Mouse (Mus musculus) lung, embryonic 14.5 days (tissue): Measurements from ENCODE around the gene Ghrhr. TPM values are rescaled to one million over a fixed set of nuclear protein-coding genes. Genes with fewer than 3 reads are reported as not detected.

Experiments used
- ATAC-seq: fragments of 200-750 bp; cut with Nextera tagmentation; 2 replicates; pipeline ENCODE4 v1.8.0; 2017; ENCODE audit warnings: mild to moderate bottlenecking, moderate TSS enrichment, moderate library complexity; ENCODE audit not compliant: insufficient read depth
- DNase-seq: peaks from one replicate; pipeline ENCODE4 v3.0.0-alpha.2; 2015
- H3K27ac ChIP-seq: fragments of 300-500 bp; sonication (generic); 2 replicates; pipeline ENCODE4 v1.5.1; 2014; ENCODE audit warnings: low read depth, mild to moderate bottlenecking, moderate library complexity
- H3K27me3 ChIP-seq: fragments of 300-500 bp; sonication (generic); 2 replicates; pipeline ENCODE4 v1.6.1; 2014; ENCODE audit warnings: low read length, control low read depth; ENCODE audit not compliant: insufficient read depth
- H3K36me3 ChIP-seq: fragments of 300-500 bp; sonication (generic); 2 replicates; pipeline ENCODE4 v1.6.1; 2014; ENCODE audit warnings: control low read depth; ENCODE audit not compliant: insufficient read depth
- H3K4me1 ChIP-seq: fragments of 300-500 bp; sonication (generic); 2 replicates; pipeline ENCODE4 v1.6.1; 2014; ENCODE audit warnings: antibody characterized with exemption, control low read depth; ENCODE audit not compliant: insufficient read depth
- H3K4me2 ChIP-seq: fragments of 300-500 bp; sonication (generic); 2 replicates; pipeline ENCODE4 v1.6.1; 2014; ENCODE audit warnings: mild to moderate bottlenecking
- H3K4me3 ChIP-seq: fragments of 300-500 bp; sonication (generic); 2 replicates; pipeline ENCODE4 v1.5.1; 2014; ENCODE audit warnings: low read depth, low read length
- H3K9ac ChIP-seq: fragments of 300-500 bp; sonication (generic); 2 replicates; pipeline ENCODE4 v1.6.1; 2014
- H3K9me3 ChIP-seq: fragments of 300-500 bp; sonication (generic); 2 replicates; pipeline ENCODE4 v1.6.1; 2016; ENCODE audit warnings: low read depth, low read length, control low read depth
- CTCF ChIP-seq: IDR thresholded peaks from 2 replicates; pipeline ENCODE4 v1.5.1; 2016; ENCODE audit warnings: antibody characterized with exemption, low read depth
- WGBS: fragments of 180-500 bp; shearing (Covaris S2); extraction: QIAGEN DNeasy Blood & Tissue Kit; methylation state at CpG from one replicate; pipeline ENCODE4 v1.1.7; 2014; 5-methylcytosine and 5-hydroxymethylcytosine counted together
- polyA plus RNA-seq: library from polyadenylated mRNA; unstranded; fragments of >200 nt; fragmentation: Nextera tagmentation; extraction: Ambion mirVana; gene quantifications from 2 replicates; pipeline ENCODE4 v1.2.1, GENCODE M21; 2014

Ghrhr gene
- polyA plus RNA-seq, 1 experiment from 2014 or later = not detected

DNA sequence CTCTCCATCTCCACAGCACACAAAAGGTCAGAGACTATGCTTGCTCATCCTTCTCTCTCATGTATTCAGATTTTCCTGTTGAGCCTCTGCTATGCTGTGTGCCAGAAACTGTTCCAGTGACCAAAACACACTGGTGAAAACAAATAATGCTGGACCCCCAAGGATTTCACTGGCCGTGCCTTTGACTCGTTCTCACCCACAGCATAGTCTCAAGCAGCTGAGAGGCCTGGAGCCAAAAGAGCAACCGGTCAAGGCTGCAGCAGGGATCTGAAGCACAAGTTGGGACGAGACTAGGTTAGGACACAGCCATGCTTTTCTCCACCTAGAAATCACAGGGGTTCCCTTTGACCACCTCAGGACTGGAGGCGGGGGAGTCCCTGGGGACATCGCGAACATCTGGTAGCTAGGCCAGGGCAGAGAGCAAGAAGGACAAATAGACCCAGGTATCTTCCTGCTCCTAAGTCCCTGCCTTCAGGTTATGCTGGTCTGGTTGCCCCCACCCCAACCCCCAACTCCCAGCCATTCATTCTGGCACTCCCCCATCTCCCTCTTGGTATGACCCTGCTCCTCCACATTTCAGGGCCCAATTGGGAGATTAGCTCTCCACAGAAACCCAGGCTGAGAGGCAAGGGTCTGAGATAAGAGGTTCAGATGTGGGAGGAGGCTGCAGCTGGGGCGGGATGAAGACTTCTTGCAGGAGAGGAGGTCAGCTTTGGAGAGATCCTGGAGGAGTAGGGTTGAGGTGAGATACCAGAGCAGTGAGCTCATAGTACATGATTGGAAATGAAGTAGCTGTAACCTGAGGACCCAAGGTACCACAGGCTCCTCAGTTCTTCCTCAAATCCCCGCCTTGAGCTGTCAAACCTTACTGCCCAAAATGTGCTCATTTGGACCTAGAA lies 27.6 kb downstream of the Ghrhr start:
- Histone ChIP-seq H3K4me2 (no peak overlapping the region), H3K9me3 (no peaks in the 10 kb centered on the region), H3K9ac (no peak overlapping the region), H3K27me3 (no peaks in the 10 kb centered on the region), H3K4me1 (no peaks in the 10 kb centered on the region), H3K36me3 (no peaks in the 10 kb centered on the region), H3K4me3 (no peak overlapping the region), H3K27ac (no peak overlapping the region)
- no peak for DNase-seq
- TF ChIP-seq CTCF = no peak
- peak; percentile 61 for ATAC-seq
- 54% methylated on average over 9 of the region's 9 CpGs for WGBS

GRCm38 (mm10) chr6:55404421-55404990 lies 28.4 kb downstream of the Ghrhr start:
- Histone ChIP-seq H3K9ac (no peak overlapping the region), H3K9me3 (no peaks in the 10 kb centered on the region), H3K27me3 (no peaks in the 10 kb centered on the region), H3K36me3 (no peaks in the 10 kb centered on the region), H3K4me3 (no peak overlapping the region), H3K27ac (no peak overlapping the region), H3K4me1 (no peaks in the 10 kb centered on the region), H3K4me2 (no peak overlapping the region)
- WGBS = 70% methylated on average over 5 of the region's 5 CpGs
- TF ChIP-seq CTCF = no peak
- DNase-seq = no peak
- ATAC-seq = no peak

- ATAC-seq = no peak
- Histone ChIP-seq H3K27me3 (no peaks in the 10 kb centered on the region), H3K27ac (no peak overlapping the region), H3K36me3 (no peaks in the 10 kb centered on the region), H3K9me3 (no peaks in the 10 kb centered on the region), H3K4me1 (no peaks in the 10 kb centered on the region), H3K9ac (no peak overlapping the region), H3K4me3 (no peak overlapping the region), H3K4me2 (no peak overlapping the region)
- DNase-seq = no peak
- 55% methylated on average over 4 of the region's 4 CpGs for WGBS
- no peak for TF ChIP-seq CTCF
Measured at GRCm38 (mm10) chr6:55407345-55407744, 31.2 kb downstream of the Ghrhr start.

- no peak overlapping the region for H3K9ac ChIP-seq
- no peaks in the 10 kb centered on the region for H3K36me3 ChIP-seq
- ATAC-seq (no peak), DNase-seq (no peak)
- TF ChIP-seq CTCF = no peak
- H3K4me2 ChIP-seq = no peak overlapping the region
- H3K4me3 ChIP-seq = no peak overlapping the region
- WGBS = 32% methylated on average over 7 of the region's 7 CpGs
- H3K4me1 ChIP-seq = no peaks in the 10 kb centered on the region
- no peak overlapping the region for H3K27ac ChIP-seq
- no peaks in the 10 kb centered on the region for H3K27me3 ChIP-seq
- no peaks in the 10 kb centered on the region for H3K9me3 ChIP-seq
Measured at GRCm38 (mm10) chr6:55410119-55410775, 34.2 kb downstream of the Ghrhr start.

DNA sequence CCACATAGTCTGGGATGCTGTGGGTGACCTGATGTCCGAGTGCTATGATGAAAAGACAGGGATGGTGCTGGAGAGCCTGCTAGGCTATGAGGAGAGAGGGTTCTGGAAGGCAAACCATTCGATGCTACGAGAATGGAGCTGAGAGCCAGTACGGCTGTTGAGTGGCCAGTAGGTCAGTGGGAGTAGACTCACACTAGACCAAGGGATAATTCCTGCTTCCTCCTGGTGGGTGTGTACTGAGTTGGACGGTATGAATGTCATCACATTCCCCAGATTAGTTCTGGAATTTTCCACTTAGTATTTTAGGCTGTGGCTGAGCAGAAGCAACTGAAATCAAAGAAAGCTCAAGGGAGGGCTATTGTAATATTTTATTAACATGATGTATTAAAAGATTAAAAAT lies 34.9 kb downstream of the Ghrhr start:
- Histone ChIP-seq H3K27ac (no peak overlapping the region), H3K9ac (no peak overlapping the region), H3K4me1 (no peaks in the 10 kb centered on the region), H3K36me3 (no peaks in the 10 kb centered on the region), H3K4me2 (no peak overlapping the region), H3K4me3 (no peak overlapping the region), H3K27me3 (no peaks in the 10 kb centered on the region), H3K9me3 (no peaks in the 10 kb centered on the region)
- WGBS = 58% methylated on average over 5 of the region's 5 CpGs
- DNase-seq (no peak), ATAC-seq (no peak; the same call in 1 of the 2 replicates)
- TF ChIP-seq CTCF = no peak

- no peaks in the 10 kb centered on the region for H3K4me1 ChIP-seq
- H3K4me2 ChIP-seq = no peak overlapping the region
- no peaks in the 10 kb centered on the region for H3K27me3 ChIP-seq
- H3K9ac ChIP-seq = no peak overlapping the region
- 63% methylated on average over 5 of the region's 5 CpGs for WGBS
- no peak overlapping the region for H3K4me3 ChIP-seq
- ATAC-seq (no peak), DNase-seq (no peak)
- no peak overlapping the region for H3K27ac ChIP-seq
- no peaks in the 10 kb centered on the region for H3K36me3 ChIP-seq
- no peak for TF ChIP-seq CTCF
- no peaks in the 10 kb centered on the region for H3K9me3 ChIP-seq
Measured at GRCm38 (mm10) chr6:55416202-55416601, 40.1 kb downstream of the Ghrhr start.

- Histone ChIP-seq H3K4me2 (no peak overlapping the region), H3K9me3 (no peaks in the 10 kb centered on the region), H3K36me3 (no peaks in the 10 kb centered on the region), H3K27ac (no peak overlapping the region), H3K4me3 (no peak overlapping the region), H3K9ac (no peak overlapping the region), H3K27me3 (no peaks in the 10 kb centered on the region), H3K4me1 (no peaks in the 10 kb centered on the region)
- no peak for DNase-seq
- TF ChIP-seq CTCF = no peak
- WGBS = 37% methylated on average over 2 of the region's 2 CpGs
- no peak for ATAC-seq
Measured at GRCm38 (mm10) chr6:55418746-55419410, 42.8 kb downstream of the Ghrhr start.
